Mouse (Mus musculus): ENCODE measurements around the gene Wnt5b. TPM values are rescaled to one million over a fixed set of nuclear protein-coding genes. Genes with fewer than 3 reads are reported as not detected.

Wnt5b gene
- total and polyA plus RNA-seq, 3 experiments: 0.04 TPM; not detected in 2

DNA sequence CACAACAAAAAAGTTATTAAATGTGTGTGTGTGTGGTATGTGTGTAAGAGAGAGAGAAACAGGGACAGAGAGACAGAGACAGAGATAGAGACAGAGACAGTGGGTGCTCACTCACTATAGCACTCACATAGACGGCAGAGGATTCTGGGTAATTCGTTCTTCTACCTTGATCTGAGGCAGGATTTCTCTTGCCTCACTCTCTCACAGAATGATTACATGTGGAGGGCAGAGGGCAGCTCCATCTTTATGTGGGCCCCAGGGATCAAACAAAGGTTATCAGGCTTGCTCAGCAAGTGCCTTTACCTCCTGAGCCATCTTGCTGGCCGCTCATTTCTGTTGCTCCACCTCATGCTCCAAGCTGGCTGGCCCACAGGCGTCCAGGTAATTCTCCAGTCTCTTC lies 109.8 kb downstream of the Wnt5b start:
- H3K9ac ChIP-seq (ENCODE audit: control insufficient read depth, low read depth, low read length, poor library complexity, severe bottlenecking): no peak overlapping the region
- no peak overlapping the region for H3K4me3 ChIP-seq (ENCODE audit: control insufficient read depth in 1 of 2, insufficient read depth in 1 of 2, low read depth in 2 of 2, low read length in 2 of 2)
- TF ChIP-seq MYC (IDR thresholded peaks at IDR 0.05; ENCODE audit: low read depth, low read length): no peak
- TF ChIP-seq KAT2A (conservative IDR thresholded peaks at IDR 0.05; ENCODE audit: low read depth, low read length): no peak
- no peak for TF ChIP-seq CHD1 (IDR thresholded peaks at IDR 0.05; ENCODE audit: low read depth, low read length)
- TF ChIP-seq MAFK (IDR thresholded peaks at IDR 0.05; ENCODE audit: borderline replicate concordance, low read depth, low read length): no peak
- TF ChIP-seq SMC3 (IDR thresholded peaks at IDR 0.05; ENCODE audit: low read depth, low read length): no peak
- no peak for TF ChIP-seq EP300 (IDR thresholded peaks at IDR 0.05; ENCODE audit: low read depth in 1 of 2, low read length in 2 of 2)
- no peak for TF ChIP-seq POLR2A (IDR thresholded peaks at IDR 0.05; ENCODE audit: control insufficient read depth in 1 of 2, insufficient read depth in 1 of 2, low read depth in 1 of 2, low read length in 2 of 2, poor library complexity in 1 of 2)
- peaks cover 0 to 2% of the 10 kb centered on the region in 2 experiments; a peak in 2 of 4 replicates for H3K27me3 ChIP-seq (ENCODE audit: control insufficient read depth in 1 of 2, insufficient read depth in 2 of 2, low read length in 2 of 2)
- no peak overlapping the region for H3K27ac ChIP-seq (ENCODE audit: control insufficient read depth, low read depth, low read length)
- H3K9me3 ChIP-seq (replicated peaks; ENCODE audit: insufficient read depth, low read length): no peaks in the 10 kb centered on the region
- H3K79me2 ChIP-seq (ENCODE audit: control insufficient read depth, insufficient read depth, low read length, poor library complexity): no peaks in the 10 kb centered on the region
- DNase-seq (ENCODE audit: low read depth, low spot score): no peak
- no peaks in the 10 kb centered on the region for H3K4me1 ChIP-seq (ENCODE audit: control insufficient read depth in 1 of 2, insufficient read depth in 2 of 2, low read length in 2 of 2)
- no peaks in the 10 kb centered on the region for H3K36me3 ChIP-seq (ENCODE audit: control insufficient read depth in 1 of 2, insufficient read depth in 2 of 2, low read length in 2 of 2)

DNA sequence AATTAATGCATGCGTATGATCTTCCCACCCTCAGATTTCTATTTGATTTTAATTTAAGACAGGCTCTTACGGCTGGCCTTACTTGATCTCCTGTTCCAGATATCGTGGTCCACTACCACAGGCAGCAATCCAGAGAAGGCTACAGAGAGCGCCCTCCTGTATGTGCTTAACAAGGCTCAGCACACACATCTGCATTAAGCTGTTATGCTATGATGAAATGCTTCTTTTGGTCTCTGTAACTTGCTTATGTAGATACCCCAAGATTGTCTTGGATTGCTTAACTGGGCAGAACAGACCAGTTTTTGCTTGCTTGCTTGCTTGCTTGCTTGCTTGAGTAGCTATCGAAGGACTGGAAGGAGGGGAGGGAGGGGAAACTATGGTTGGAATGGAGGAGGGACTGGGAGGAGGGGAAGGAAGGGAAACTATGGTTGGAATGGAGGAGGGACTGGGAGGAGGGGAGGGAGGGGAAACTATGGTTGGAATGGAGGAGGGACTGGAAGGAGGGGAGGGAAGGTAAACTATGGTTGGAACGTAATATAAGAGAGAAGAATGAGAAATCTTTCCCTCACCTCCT lies 112.3 kb downstream of the Wnt5b start:
- DNase-seq (ENCODE audit: low read depth, low spot score): no peak
- Histone ChIP-seq H3K36me3 (ENCODE audit: control insufficient read depth in 1 of 2, insufficient read depth in 2 of 2, low read length in 2 of 2) (no peaks in the 10 kb centered on the region), H3K4me3 (ENCODE audit: control insufficient read depth in 1 of 2, insufficient read depth in 1 of 2, low read depth in 2 of 2, low read length in 2 of 2) (no peak overlapping the region), H3K9ac (ENCODE audit: control insufficient read depth, low read depth, low read length, poor library complexity, severe bottlenecking) (no peak overlapping the region), H3K79me2 (ENCODE audit: control insufficient read depth, insufficient read depth, low read length, poor library complexity) (no peaks in the 10 kb centered on the region), H3K9me3 (replicated peaks; ENCODE audit: insufficient read depth, low read length) (no peaks in the 10 kb centered on the region), H3K27me3 (ENCODE audit: control insufficient read depth in 1 of 2, insufficient read depth in 2 of 2, low read length in 2 of 2) (no peaks in the 10 kb centered on the region), H3K27ac (ENCODE audit: control insufficient read depth, low read depth, low read length) (no peak overlapping the region), H3K4me1 (ENCODE audit: control insufficient read depth in 1 of 2, insufficient read depth in 2 of 2, low read length in 2 of 2) (no peaks in the 10 kb centered on the region)
- TF ChIP-seq HCFC1 (IDR thresholded peaks at IDR 0.05; ENCODE audit: low read depth, low read length) (no peak), KAT2A (conservative IDR thresholded peaks at IDR 0.05; ENCODE audit: low read depth, low read length) (no peak), SMC3 (IDR thresholded peaks at IDR 0.05; ENCODE audit: low read depth, low read length) (no peak), RAD21 (IDR thresholded peaks at IDR 0.05; ENCODE audit: low read depth, low read length) (no peak), ELF1 (IDR thresholded peaks at IDR 0.05; ENCODE audit: low read depth, low read length) (no peak), POLR2AphosphoS5 (IDR thresholded peaks at IDR 0.05; ENCODE audit: borderline replicate concordance, low read depth, low read length) (no peak)

DNA sequence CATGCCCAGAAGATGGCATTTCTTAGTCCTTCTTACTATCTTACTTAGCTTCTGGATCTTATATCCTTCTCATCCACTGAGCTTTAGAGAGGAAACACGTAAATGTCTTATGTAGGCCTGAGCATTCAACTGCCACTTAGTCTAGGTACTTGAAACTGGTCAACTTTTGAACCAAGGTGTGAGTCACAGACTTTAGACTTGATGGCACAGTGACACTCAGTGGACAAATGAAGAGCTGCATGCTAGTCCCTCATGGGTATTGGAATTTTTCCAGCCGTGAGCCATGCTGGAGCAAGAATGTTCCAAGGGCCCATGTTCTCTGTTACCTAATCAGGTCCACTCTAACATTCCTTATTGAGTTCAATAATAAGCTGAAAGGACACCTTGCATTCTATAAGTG lies 113.6 kb downstream of the Wnt5b start:
- Histone ChIP-seq H3K27ac (ENCODE audit: control insufficient read depth, low read depth, low read length) (no peak overlapping the region), H3K79me2 (ENCODE audit: control insufficient read depth, insufficient read depth, low read length, poor library complexity) (no peaks in the 10 kb centered on the region), H3K4me3 (ENCODE audit: control insufficient read depth in 1 of 2, insufficient read depth in 1 of 2, low read depth in 2 of 2, low read length in 2 of 2) (no peak overlapping the region), H3K4me1 (ENCODE audit: control insufficient read depth in 1 of 2, insufficient read depth in 2 of 2, low read length in 2 of 2) (no peaks in the 10 kb centered on the region), H3K36me3 (ENCODE audit: control insufficient read depth in 1 of 2, insufficient read depth in 2 of 2, low read length in 2 of 2) (no peaks in the 10 kb centered on the region), H3K9ac (ENCODE audit: control insufficient read depth, low read depth, low read length, poor library complexity, severe bottlenecking) (no peak overlapping the region), H3K27me3 (ENCODE audit: control insufficient read depth in 1 of 2, insufficient read depth in 2 of 2, low read length in 2 of 2) (no peaks in the 10 kb centered on the region), H3K9me3 (replicated peaks; ENCODE audit: insufficient read depth, low read length) (no peaks in the 10 kb centered on the region)
- DNase-seq (ENCODE audit: low read depth, low spot score): peak; percentile 74
- TF ChIP-seq MAZ (IDR thresholded peaks at IDR 0.05; ENCODE audit: low read depth, low read length) (no peak), GATA1 (IDR thresholded peaks at IDR 0.05; ENCODE audit: low read depth, low read length) (no peak), ZKSCAN1 (IDR thresholded peaks at IDR 0.05; ENCODE audit: low read depth, low read length) (no peak), GABPA (IDR thresholded peaks at IDR 0.05; ENCODE audit: low read depth, low read length) (no peak), MEF2A (IDR thresholded peaks at IDR 0.05; ENCODE audit: extremely low read depth, insufficient replicate concordance, low read depth, low read length, poor library complexity, severe bottlenecking) (no peak), CTCF (IDR thresholded peaks at IDR 0.05 in 2 of 3, conservative IDR thresholded peaks at IDR 0.05 in 1 of 3; ENCODE audit: control insufficient read depth in 1 of 3, insufficient read depth in 1 of 3, low read depth in 2 of 3, low read length in 3 of 3, poor library complexity in 1 of 3, severe bottlenecking in 1 of 3) (peak; percentile 64 to 97 (median 94)), MXI1 (IDR thresholded peaks at IDR 0.05; ENCODE audit: low read depth, low read length) (no peak), USF2 (IDR thresholded peaks at IDR 0.05; ENCODE audit: borderline replicate concordance in 1 of 2, insufficient read depth in 1 of 2, low read depth in 1 of 2, low read length in 2 of 2) (no peak), CHD1 (IDR thresholded peaks at IDR 0.05; ENCODE audit: low read depth, low read length) (no peak), RAD21 (IDR thresholded peaks at IDR 0.05; ENCODE audit: low read depth, low read length) (peak; percentile 94), USF1 (IDR thresholded peaks at IDR 0.05; ENCODE audit: low read depth, low read length) (no peak), HCFC1 (IDR thresholded peaks at IDR 0.05; ENCODE audit: low read depth, low read length) (no peak), NRF1 (IDR thresholded peaks at IDR 0.05; ENCODE audit: insufficient read depth, low read depth, low read length, poor library complexity, severe bottlenecking) (no peak), ZNF384 (IDR thresholded peaks at IDR 0.05; ENCODE audit: low read depth, low read length) (no peak), MYC (IDR thresholded peaks at IDR 0.05; ENCODE audit: low read depth, low read length) (peak; percentile 45; the same call in 1 of the 2 replicates), EP300 (IDR thresholded peaks at IDR 0.05; ENCODE audit: low read depth in 1 of 2, low read length in 2 of 2) (no peak), BHLHE40 (IDR thresholded peaks at IDR 0.05; ENCODE audit: borderline replicate concordance, low read depth, low read length) (no peak), POLR2AphosphoS5 (IDR thresholded peaks at IDR 0.05; ENCODE audit: borderline replicate concordance, low read depth, low read length) (no peak)
